ENCODE assay signal across 23 mouse cellular contexts in the genomic region with DNA sequence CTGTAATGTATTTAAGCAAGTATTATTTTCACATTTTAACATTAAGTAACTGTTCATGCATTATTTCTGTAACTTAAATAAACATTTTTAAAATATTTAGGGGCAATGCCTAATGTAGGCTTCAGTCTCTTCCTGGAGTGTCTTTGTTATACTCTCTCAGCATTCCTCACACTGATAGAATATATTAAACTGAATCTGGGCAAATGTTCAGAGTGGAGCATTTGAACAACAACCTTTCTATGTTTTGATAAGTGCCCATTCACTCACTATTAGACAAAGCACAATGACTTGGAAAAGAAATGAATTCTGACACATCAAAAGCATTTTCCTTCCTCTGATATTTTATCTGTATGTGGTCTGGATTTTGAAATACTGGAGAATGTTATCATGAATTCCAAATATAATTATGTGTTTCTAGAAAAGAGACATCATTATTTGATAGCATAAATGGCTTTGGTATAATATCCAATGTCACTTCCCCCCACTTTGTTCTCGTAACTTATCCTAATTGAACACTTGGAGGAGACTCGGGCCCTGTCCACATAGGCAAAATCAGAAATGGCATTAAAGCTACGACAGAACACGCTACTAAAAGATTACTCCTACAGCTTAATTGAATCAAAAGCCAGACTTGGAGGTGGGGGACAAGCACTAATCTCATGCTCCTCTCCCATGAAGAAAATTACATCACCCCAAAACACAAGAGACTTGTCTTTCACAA.
DNase-seq lines count a peak whose midpoint lies in the region; ATAC-seq lines count a peak whose summit lies in the region.
"Had no signal": no experiment of that assay in that cellular context is flagged by ENCODE, and none has a peak within 500 bp of the region (broad histone marks: within the 10 kb centered on the region; RNA-seq: fewer than 3 reads in every experiment).

No protein-coding gene starts in this region.

- 0 out of 2 replicates have a peak overlapping the region, but pooled peaks have one; percentile 5 for H3K27ac ChIP-seq in heart, embryonic 16.5 days (ENCODE audit: low read length)
- peak overlapping the region; percentile 70 for H3K27ac ChIP-seq in lung, embryonic 15.5 days
- H3K27ac ChIP-seq in hindbrain, embryonic 14.5 days = no peak overlapping the region
- H3K27ac ChIP-seq: embryonic facial prominence, embryonic 13.5 days; forebrain, embryonic 12.5 days; gastrocnemius, adult 2 months; hindbrain, embryonic 10.5 days had no signal

- no peaks in the 10 kb centered on the region for H3K27me3 ChIP-seq in heart, embryonic 16.5 days (ENCODE audit: control insufficient read depth, insufficient read depth, low read length)
- H3K27me3 ChIP-seq in lung, embryonic 15.5 days = no peaks in the 10 kb centered on the region
- no peaks in the 10 kb centered on the region for H3K27me3 ChIP-seq in hindbrain, embryonic 14.5 days (ENCODE audit: control insufficient read depth, insufficient read depth, low read length)
- H3K27me3 ChIP-seq: embryonic facial prominence, embryonic 13.5 days; forebrain, embryonic 12.5 days had no signal

- H3K4me1 ChIP-seq in heart, embryonic 16.5 days (ENCODE audit: control insufficient read depth, insufficient read depth, low read length) = 0 out of 2 replicates have a peak, but pooled peaks cover 2% of the 10 kb centered on the region
- H3K4me1 ChIP-seq in lung, embryonic 15.5 days = 0 out of 2 replicates have a peak, but pooled peaks cover 5% of the 10 kb centered on the region
- no peaks in the 10 kb centered on the region for H3K4me1 ChIP-seq in hindbrain, embryonic 14.5 days (replicated peaks; ENCODE audit: control insufficient read depth, insufficient read depth, low read length)
- H3K4me1 ChIP-seq: embryonic facial prominence, embryonic 13.5 days; forebrain, embryonic 12.5 days; hindbrain, embryonic 10.5 days had no signal

- 43% methylated on average over 4 of the region's 4 CpGs for WGBS in heart, embryonic 16.5 days
- WGBS in lung, embryonic 15.5 days = 41% methylated on average over 4 of the region's 4 CpGs
- WGBS in hindbrain, embryonic 14.5 days = 72% methylated on average over 4 of the region's 4 CpGs

- no peaks in the 10 kb centered on the region for H3K9me3 ChIP-seq in heart, embryonic 16.5 days (replicated peaks; ENCODE audit: control insufficient read depth, low read length)
- no peaks in the 10 kb centered on the region for H3K9me3 ChIP-seq in lung, embryonic 15.5 days
- no peaks in the 10 kb centered on the region for H3K9me3 ChIP-seq in hindbrain, embryonic 14.5 days (ENCODE audit: control insufficient read depth, low read length)
- H3K9me3 ChIP-seq: forebrain, embryonic 12.5 days had no signal

- H3K4me3 ChIP-seq in heart, embryonic 16.5 days (ENCODE audit: low read length) = no peak overlapping the region
- H3K4me3 ChIP-seq in lung, embryonic 15.5 days = no peak overlapping the region
- H3K4me3 ChIP-seq in hindbrain, embryonic 14.5 days (replicated peaks; ENCODE audit: low read length) = no peak overlapping the region
- H3K4me3 ChIP-seq: embryonic facial prominence, embryonic 13.5 days; forebrain, embryonic 12.5 days; gastrocnemius, adult 2 months; hindbrain, embryonic 10.5 days had no signal

- no peak overlapping the region for H3K9ac ChIP-seq in heart, embryonic 16.5 days (ENCODE audit: low read length)
- H3K9ac ChIP-seq in lung, embryonic 15.5 days = no peak overlapping the region
- no peak overlapping the region for H3K9ac ChIP-seq in hindbrain, embryonic 14.5 days
- H3K9ac ChIP-seq: embryonic facial prominence, embryonic 13.5 days; forebrain, embryonic 12.5 days had no signal

- no peaks in the 10 kb centered on the region for H3K36me3 ChIP-seq in heart, embryonic 16.5 days (ENCODE audit: control insufficient read depth, insufficient read depth)
- H3K36me3 ChIP-seq in lung, embryonic 15.5 days = no peaks in the 10 kb centered on the region
- no peaks in the 10 kb centered on the region for H3K36me3 ChIP-seq in hindbrain, embryonic 14.5 days (replicated peaks; ENCODE audit: control insufficient read depth, insufficient read depth)
- H3K36me3 ChIP-seq: embryonic facial prominence, embryonic 13.5 days; forebrain, embryonic 12.5 days; hindbrain, embryonic 10.5 days had no signal

- DNase-seq in frontal cortex, postnatal 10 days (ENCODE audit: low spot score in 2 of 2) = no peak
- no peak for DNase-seq in heart, postnatal 4 days
- DNase-seq in lung, postnatal 25 days (ENCODE audit: low spot score) = no peak
- peak; percentile 71 for DNase-seq in brain, adult 2 months (ENCODE audit: low read depth, low spot score)
- no peak for DNase-seq in hindbrain, embryonic 14.5 days (ENCODE audit: low spot score)
- DNase-seq: adrenal gland, postnatal 14 days; cerebellum, adult 8-10 months; cerebellum, postnatal 25 days; gastrocnemius, adult 2 months; gastrocnemius, postnatal 25 days had no signal

- ATAC-seq in frontal cortex, adult (ENCODE audit: low TSS enrichment) = peak; percentile 34; the same call in 1 of the 2 replicates
- no peak for ATAC-seq in heart, embryonic 16.5 days (replicated peaks; ENCODE audit: extremely low read depth, insufficient read depth, low FRiP score)
- peak; percentile 80; the same call in 1 of the 2 replicates for ATAC-seq in lung, embryonic 15.5 days (ENCODE audit: borderline replicate concordance, extremely low read depth, low FRiP score, low TSS enrichment)
- no peak for ATAC-seq in hindbrain, embryonic 14.5 days (ENCODE audit: low FRiP score)
- ATAC-seq: activated CD4-positive, CD25-positive, alpha-beta regulatory T cell, adult 4 months; forebrain, embryonic 16.5 days; hindbrain, embryonic 16.5 days; inflammation-experienced regulatory T-cells, adult 6 months; intestine, postnatal 0 days; Patski had no signal

- H3K4me2 ChIP-seq in heart, embryonic 16.5 days (ENCODE audit: low read depth, low read length) = no peak overlapping the region
- H3K4me2 ChIP-seq in lung, embryonic 15.5 days = no peak overlapping the region
- no peak overlapping the region for H3K4me2 ChIP-seq in hindbrain, embryonic 14.5 days (replicated peaks)
- H3K4me2 ChIP-seq: embryonic facial prominence, embryonic 13.5 days; forebrain, embryonic 12.5 days; heart, embryonic 11.5 days had no signal

Comparison
In these comparisons a context has a peak if more than half of its experiments do, and no peak if none do; other contexts are left out.
1. ATAC-seq: peak in frontal cortex, adult (single experiment) and lung, embryonic 15.5 days (single experiment); none in heart, embryonic 16.5 days (single experiment) and hindbrain, embryonic 14.5 days (single experiment).